ENCODE assay signal across 25 mouse cellular contexts in genomic region chr5:36025076-36025475, GRCm38 (mm10).
"Had no signal": no experiment of that assay in that cellular context is flagged by ENCODE, and none has a peak within 500 bp of the region (broad histone marks: within the 10 kb centered on the region; RNA-seq: fewer than 3 reads in every experiment).

No protein-coding gene starts in this region.

- H3K4me1 ChIP-seq: intestine, embryonic 15.5 days; limb, embryonic 10.5 days; liver, embryonic 13.5 days had no signal

- H3K9ac ChIP-seq: heart, embryonic 12.5 days; hindbrain, embryonic 14.5 days; intestine, embryonic 15.5 days; limb, embryonic 12.5 days; liver, embryonic 13.5 days had no signal

- H3K27ac ChIP-seq: gastrocnemius, adult 2 months; heart, embryonic 10.5 days; hindbrain, embryonic 10.5 days; hindbrain, embryonic 14.5 days; intestine, embryonic 15.5 days; left cerebral cortex, adult 2 months; limb, embryonic 10.5 days; limb, embryonic 12.5 days; liver, embryonic 13.5 days had no signal

- H3K27me3 ChIP-seq: heart, embryonic 12.5 days; intestine, embryonic 15.5 days; limb, embryonic 12.5 days; liver, embryonic 13.5 days had no signal

- H3K4me3 ChIP-seq: gastrocnemius, adult 2 months; heart, embryonic 10.5 days; heart, embryonic 12.5 days; hindbrain, embryonic 10.5 days; intestine, embryonic 15.5 days; left cerebral cortex, adult 2 months; limb, embryonic 10.5 days; limb, embryonic 12.5 days; liver, embryonic 13.5 days had no signal

- H3K9me3 ChIP-seq: heart, embryonic 10.5 days; heart, embryonic 12.5 days; hindbrain, embryonic 10.5 days; intestine, embryonic 15.5 days; limb, embryonic 10.5 days; limb, embryonic 12.5 days; liver, embryonic 13.5 days had no signal

- H3K4me2 ChIP-seq: heart, embryonic 12.5 days; hindbrain, embryonic 14.5 days; intestine, embryonic 15.5 days; limb, embryonic 12.5 days; liver, embryonic 11.5 days; liver, embryonic 13.5 days had no signal

- DNase-seq: gastrocnemius, adult 2 months; gastrocnemius, postnatal 10 days; gastrocnemius, postnatal 25 days; heart, adult 18-20 months; heart, postnatal 10 days; heart, postnatal 4 days; kidney, adult 18-20 months; kidney, adult 8-10 months; kidney, postnatal 10 days; kidney, postnatal 25 days; kidney, postnatal 4 days; liver; liver, embryonic 13.5 days had no signal

- ATAC-seq: hindbrain, embryonic 16.5 days; inflammation-experienced regulatory T-cells, adult 6 months; intestine, embryonic 15.5 days; intestine, postnatal 0 days had no signal

- H3K36me3 ChIP-seq: heart, embryonic 10.5 days; heart, embryonic 12.5 days; hindbrain, embryonic 10.5 days; intestine, embryonic 15.5 days; limb, embryonic 10.5 days; liver, embryonic 13.5 days had no signal
